Comparison of ENCODE assay signal across 11 mouse cellular contexts in genomic region chr5:110385263-110385662, GRCm38 (mm10). TPM values are rescaled to one million over a fixed set of nuclear protein-coding genes. Genes with fewer than 3 reads are reported as not detected.
DNase-seq lines count a peak whose midpoint lies in the region; ATAC-seq and TF ChIP-seq lines count a peak whose summit lies in the region.
"Had no signal": no experiment of that assay in that cellular context is flagged by ENCODE, and none has a peak within 500 bp of the region (broad histone marks: within the 10 kb centered on the region; RNA-seq: fewer than 3 reads in every experiment).

No protein-coding gene starts in this region.

- no peaks in the 10 kb centered on the region for H3K36me3 ChIP-seq in kidney, embryonic 16.5 days (ENCODE audit: insufficient read depth, low read length)
- no peaks in the 10 kb centered on the region; the same call in 1 of the 2 replicates for H3K36me3 ChIP-seq in forebrain, embryonic 11.5 days (ENCODE audit: control insufficient read depth, insufficient read depth, low read length)
- H3K36me3 ChIP-seq in hindbrain, embryonic 16.5 days (ENCODE audit: control insufficient read depth, insufficient read depth, low read length) = no peaks in the 10 kb centered on the region
- H3K36me3 ChIP-seq in midbrain, postnatal 0 days (ENCODE audit: insufficient read depth, low read length) = peaks cover 3% of the 10 kb centered on the region; the same call in 1 of the 2 replicates

- no peak overlapping the region for H3K27ac ChIP-seq in kidney, embryonic 16.5 days (ENCODE audit: low read length)
- no peak overlapping the region for H3K27ac ChIP-seq in forebrain, embryonic 11.5 days (ENCODE audit: low read depth, low read length)
- no peak overlapping the region for H3K27ac ChIP-seq in hindbrain, embryonic 16.5 days (ENCODE audit: low read depth, low read length)
- H3K27ac ChIP-seq in midbrain, postnatal 0 days (ENCODE audit: low read depth, low read length) = no peak overlapping the region

- H3K9me3 ChIP-seq in kidney, embryonic 16.5 days (ENCODE audit: low read length) = no peaks in the 10 kb centered on the region
- H3K9me3 ChIP-seq in forebrain, embryonic 11.5 days (ENCODE audit: control insufficient read depth, low read length) = no peaks in the 10 kb centered on the region
- no peaks in the 10 kb centered on the region for H3K9me3 ChIP-seq in hindbrain, embryonic 16.5 days (ENCODE audit: control insufficient read depth, low read length)
- no peaks in the 10 kb centered on the region for H3K9me3 ChIP-seq in midbrain, postnatal 0 days (ENCODE audit: low read length)

- 60% methylated on average over 4 of the region's 4 CpGs for WGBS in kidney, embryonic 16.5 days
- 29% methylated on average over 4 of the region's 4 CpGs for WGBS in forebrain, embryonic 11.5 days
- WGBS in hindbrain, embryonic 16.5 days = 61% methylated on average over 4 of the region's 4 CpGs
- WGBS in midbrain, postnatal 0 days = 48% methylated on average over 4 of the region's 4 CpGs

- peaks cover 14% of the 10 kb centered on the region for H3K4me1 ChIP-seq in kidney, embryonic 16.5 days (ENCODE audit: insufficient read depth, low read length)
- H3K4me1 ChIP-seq in forebrain, embryonic 11.5 days (replicated peaks; ENCODE audit: control insufficient read depth, insufficient read depth, low read length) = peaks cover 12% of the 10 kb centered on the region
- peaks cover 28% of the 10 kb centered on the region for H3K4me1 ChIP-seq in hindbrain, embryonic 16.5 days (ENCODE audit: control insufficient read depth, insufficient read depth, low read depth, low read length)
- peaks cover 7% of the 10 kb centered on the region; the same call in 1 of the 2 replicates for H3K4me1 ChIP-seq in midbrain, postnatal 0 days (ENCODE audit: insufficient read depth, low read length)

- no peak for ATAC-seq in kidney, embryonic 16.5 days (ENCODE audit: low FRiP score, low TSS enrichment)
- no peak for ATAC-seq in forebrain, embryonic 11.5 days (replicated peaks; ENCODE audit: low FRiP score)
- no peak for ATAC-seq in hindbrain, embryonic 16.5 days
- ATAC-seq in midbrain, postnatal 0 days (ENCODE audit: low FRiP score) = no peak

- H3K4me3 ChIP-seq in kidney, embryonic 16.5 days (ENCODE audit: low read length) = no peak overlapping the region
- peak overlapping the region; percentile 50 for H3K4me3 ChIP-seq in forebrain, embryonic 11.5 days (ENCODE audit: low read depth, low read length)
- peak overlapping the region; percentile 71 for H3K4me3 ChIP-seq in hindbrain, embryonic 16.5 days (ENCODE audit: low read length)
- H3K4me3 ChIP-seq in midbrain, postnatal 0 days (ENCODE audit: low read depth, low read length) = peak overlapping the region; percentile 57

- no peak overlapping the region for H3K9ac ChIP-seq in kidney, embryonic 16.5 days (replicated peaks; ENCODE audit: low read length)
- peak overlapping the region; percentile 1; the same call in 1 of the 2 replicates for H3K9ac ChIP-seq in forebrain, embryonic 11.5 days (ENCODE audit: low read length)
- H3K9ac ChIP-seq in hindbrain, embryonic 16.5 days (ENCODE audit: low read depth, low read length) = no peak overlapping the region
- H3K9ac ChIP-seq in midbrain, postnatal 0 days (replicated peaks; ENCODE audit: low read length, poor library complexity, severe bottlenecking) = no peak overlapping the region

- DNase-seq in kidney, adult 11 months = no peak
- DNase-seq in forebrain, embryonic 11.5 days (ENCODE audit: low spot score) = no peak
- no peak for DNase-seq in midbrain, postnatal 0 days (ENCODE audit: low spot score)
- no peak for DNase-seq in layer of hippocampus, adult 18-20 months (ENCODE audit: low spot score in 2 of 2)
- DNase-seq in right cerebral cortex, postnatal 14 days = no peak
- no peak for DNase-seq in testis, postnatal 14 days (ENCODE audit: low spot score)

- peak overlapping the region; percentile 77; the same call in 1 of the 2 replicates for H3K4me2 ChIP-seq in kidney, embryonic 16.5 days (replicated peaks; ENCODE audit: low read depth, low read length)
- H3K4me2 ChIP-seq in forebrain, embryonic 11.5 days (ENCODE audit: low read depth, low read length, severe bottlenecking) = peak overlapping the region; percentile 68
- peak overlapping the region; percentile 64 for H3K4me2 ChIP-seq in hindbrain, embryonic 16.5 days (ENCODE audit: low read length)
- peak overlapping the region; percentile 59 for H3K4me2 ChIP-seq in midbrain, postnatal 0 days (ENCODE audit: low read depth, low read length, poor library complexity, severe bottlenecking)

- 0 out of 2 replicates have a peak, but pooled peaks cover 3% of the 10 kb centered on the region for H3K27me3 ChIP-seq in kidney, embryonic 16.5 days (ENCODE audit: insufficient read depth, low read length)
- peaks cover 2% of the 10 kb centered on the region; the same call in 1 of the 2 replicates for H3K27me3 ChIP-seq in forebrain, embryonic 11.5 days (ENCODE audit: control insufficient read depth, insufficient read depth, low read length)
- H3K27me3 ChIP-seq in hindbrain, embryonic 16.5 days (replicated peaks; ENCODE audit: control insufficient read depth, insufficient read depth, low read length) = no peaks in the 10 kb centered on the region
- H3K27me3 ChIP-seq in midbrain, postnatal 0 days (ENCODE audit: insufficient read depth, low read length) = no peaks in the 10 kb centered on the region

- TF ChIP-seq CTCF in midbrain, postnatal 0 days (IDR thresholded peaks at IDR 0.05) = no peak

RNA-seq across cellular contexts. Expression of gene Lrcol1, which starts 40.7 kb away (rescaled TPM):
- not detected in 2 replicates for polyA plus RNA-seq in kidney, embryonic 16.5 days (2015; fragmentation: Nextera tagmentation; extraction: Ambion mirVana)
- not detected in 2 replicates for polyA plus RNA-seq in forebrain, embryonic 11.5 days (2014; fragmentation: Nextera tagmentation; extraction: Ambion mirVana)
- polyA plus RNA-seq in hindbrain, embryonic 16.5 days (2015; fragmentation: Nextera tagmentation; extraction: Ambion mirVana) = not detected in 2 replicates
- total RNA-seq in midbrain, postnatal 0 days (2014; rRNA removed) = not detected in 2 replicates
- polyA plus RNA-seq in midbrain, postnatal 0 days (2015; fragmentation: Nextera tagmentation; extraction: Ambion mirVana) = not detected in 2 replicates
- total RNA-seq in layer of hippocampus, adult 18-20 months (2021) = not detected
- total RNA-seq: left cerebral cortex, postnatal 25 days had no signal
- polyA plus RNA-seq: frontal cortex, adult 2 months; spleen, adult 2 months had no signal

RNA-seq across cellular contexts. Expression of gene P2rx2, which starts 42.3 kb away (rescaled TPM):
- polyA plus RNA-seq in kidney, embryonic 16.5 days (2015; fragmentation: Nextera tagmentation; extraction: Ambion mirVana) = 1.1 and 1.2 TPM in 2 replicates
- polyA plus RNA-seq in forebrain, embryonic 11.5 days (2014; fragmentation: Nextera tagmentation; extraction: Ambion mirVana) = 1.0 and 1.3 TPM in 2 replicates
- polyA plus RNA-seq in hindbrain, embryonic 16.5 days (2015; fragmentation: Nextera tagmentation; extraction: Ambion mirVana) = 13.0 and 15.5 TPM in 2 replicates
- 10.6 and 11.9 TPM in 2 replicates for total RNA-seq in midbrain, postnatal 0 days (2014; rRNA removed)
- polyA plus RNA-seq in midbrain, postnatal 0 days (2015; fragmentation: Nextera tagmentation; extraction: Ambion mirVana) = 10.7 and 13.4 TPM in 2 replicates
- not detected for total RNA-seq in layer of hippocampus, adult 18-20 months (2021)
